Mouse (Mus musculus) ES-CJ7 (cell line): Measurements from ENCODE around the gene Mlxipl.
A peak's percentile ranks its signal among the peaks of the same experiment; 100 is the strongest.
"Not testable (repeated sequence)": the region's sequence is repeated elsewhere in the genome, so short reads cannot be mapped to it uniquely, and the experiment has no call there.

Experiments
- DNase-seq: peaks from one replicate; pipeline ENCODE4 v3.0.0; 2011; ENCODE audit warnings: low read depth, low spot score

Gene Mlxipl

GRCm38 (mm10) chr5:135089653-135090052 is at the start of gene Mlxipl:
Gene Mlxipl (plus strand): TSS chr5:135089890.
- DNase-seq: no peak

GRCm38 (mm10) chr5:135040059-135040458 is 49.6 kb upstream of the Mlxipl start:
- DNase-seq: no peak

GRCm38 (mm10) chr5:135040777-135041176 is 48.9 kb upstream of the Mlxipl start:
- no peak for DNase-seq

GRCm38 (mm10) chr5:135042105-135042788 is 47.4 kb upstream of the Mlxipl start:
- peak; percentile 94 for DNase-seq

- no peak for DNase-seq
These were observed 45.1 kb upstream of the Mlxipl start for GRCm38 (mm10) chr5:135044575-135044974.

GRCm38 (mm10) chr5:135048539-135048938 is 41.2 kb upstream of the Mlxipl start:
- DNase-seq: no peak

GRCm38 (mm10) chr5:135049268-135049667 is 40.4 kb upstream of the Mlxipl start:
- DNase-seq: peak; percentile 64

- DNase-seq: no peak
These were observed 36.3 kb upstream of the Mlxipl start for GRCm38 (mm10) chr5:135053356-135053755.

- DNase-seq: peak; percentile 97
These were observed 25.9 kb upstream of the Mlxipl start, which contains the start of gene Dnajc30 for GRCm38 (mm10) chr5:135063629-135064381. Gene Dnajc30 (plus strand): TSS chr5:135064202.

GRCm38 (mm10) chr5:135064382-135064766 is 25.3 kb upstream of the Mlxipl start:
- no peak for DNase-seq

GRCm38 (mm10) chr5:135064909-135065446 is 24.7 kb upstream of the Mlxipl start, which contains the start of gene Bud23:
Gene Bud23 (minus strand): TSS chr5:135064959.
- DNase-seq: not testable (repeated sequence)

- no peak for DNase-seq
These were observed 23.7 kb upstream of the Mlxipl start for GRCm38 (mm10) chr5:135066008-135066407.

- no peak for DNase-seq
These were observed 19.2 kb upstream of the Mlxipl start for GRCm38 (mm10) chr5:135070448-135070847.

GRCm38 (mm10) chr5:135072061-135072460 is 17.6 kb upstream of the Mlxipl start:
- peak; percentile 73 for DNase-seq

- peak; percentile 79 for DNase-seq
These were observed 17.0 kb upstream of the Mlxipl start for GRCm38 (mm10) chr5:135072720-135073119.

GRCm38 (mm10) chr5:135073349-135074150 is 16.1 kb upstream of the Mlxipl start:
- peak; percentile 48 for DNase-seq

- peak; percentile 55 for DNase-seq
These were observed 14.0 kb upstream of the Mlxipl start for GRCm38 (mm10) chr5:135075655-135076054.

- no peak for DNase-seq
These were observed 13.3 kb upstream of the Mlxipl start for GRCm38 (mm10) chr5:135076368-135076767.

GRCm38 (mm10) chr5:135076931-135077505 is 12.7 kb upstream of the Mlxipl start:
- DNase-seq: peak; percentile 54

- peak; percentile 79 for DNase-seq
These were observed 11.9 kb upstream of the Mlxipl start, which contains the start of gene Vps37d for GRCm38 (mm10) chr5:135077564-135078481. Gene Vps37d (minus strand): TSS chr5:135078266.
